Mouse (Mus musculus): Measurements from ENCODE around the gene Grin2c.

GRCm38 (mm10) chr11:115247945-115248344 is 19.1 kb downstream of the Grin2c start:
- TF ChIP-seq JUND (IDR thresholded peaks at IDR 0.05; ENCODE audit: low read depth, low read length): no peak
- TF ChIP-seq ZC3H11A (IDR thresholded peaks at IDR 0.05; ENCODE audit: low read depth, low read length): no peak
- TF ChIP-seq USF1 (IDR thresholded peaks at IDR 0.05; ENCODE audit: low read depth, low read length): no peak
- TF ChIP-seq CTCF (IDR thresholded peaks at IDR 0.05 in 2 of 3, conservative IDR thresholded peaks at IDR 0.05 in 1 of 3; ENCODE audit: control insufficient read depth in 1 of 3, insufficient read depth in 1 of 3, low read depth in 2 of 3, low read length in 3 of 3, poor library complexity in 1 of 3, severe bottlenecking in 1 of 3): no peak
- no peak for TF ChIP-seq MYB (IDR thresholded peaks at IDR 0.05; ENCODE audit: low read depth, low read length)
- no peak for TF ChIP-seq RCOR1 (IDR thresholded peaks at IDR 0.05; ENCODE audit: low read depth, low read length)
- TF ChIP-seq SIN3A (IDR thresholded peaks at IDR 0.05; ENCODE audit: low read length): no peak
- no peak for TF ChIP-seq E2F4 (IDR thresholded peaks at IDR 0.05; ENCODE audit: borderline replicate concordance, low read depth, low read length)
- no peak for TF ChIP-seq TCF12 (IDR thresholded peaks at IDR 0.05; ENCODE audit: low read depth, low read length)
- no peak for TF ChIP-seq ETS1 (IDR thresholded peaks at IDR 0.05; ENCODE audit: low read depth, low read length)
- no peak for TF ChIP-seq MAZ (IDR thresholded peaks at IDR 0.05; ENCODE audit: low read depth, low read length)
- no peak for TF ChIP-seq GATA1 (IDR thresholded peaks at IDR 0.05; ENCODE audit: low read depth, low read length)
- TF ChIP-seq MAFK (IDR thresholded peaks at IDR 0.05; ENCODE audit: borderline replicate concordance, low read depth, low read length): no peak
- TF ChIP-seq RAD21 (IDR thresholded peaks at IDR 0.05; ENCODE audit: low read depth, low read length): no peak

Measured in MEL (cell line).